Mouse (Mus musculus): ENCODE data around the gene Slc30a2. TPM values are rescaled to one million over a fixed set of nuclear protein-coding genes. Genes with fewer than 3 reads are reported as not detected.

Slc30a2 gene
- polyA plus RNA-seq, 1 experiment from 2014 or later: 1.1 TPM

DNA sequence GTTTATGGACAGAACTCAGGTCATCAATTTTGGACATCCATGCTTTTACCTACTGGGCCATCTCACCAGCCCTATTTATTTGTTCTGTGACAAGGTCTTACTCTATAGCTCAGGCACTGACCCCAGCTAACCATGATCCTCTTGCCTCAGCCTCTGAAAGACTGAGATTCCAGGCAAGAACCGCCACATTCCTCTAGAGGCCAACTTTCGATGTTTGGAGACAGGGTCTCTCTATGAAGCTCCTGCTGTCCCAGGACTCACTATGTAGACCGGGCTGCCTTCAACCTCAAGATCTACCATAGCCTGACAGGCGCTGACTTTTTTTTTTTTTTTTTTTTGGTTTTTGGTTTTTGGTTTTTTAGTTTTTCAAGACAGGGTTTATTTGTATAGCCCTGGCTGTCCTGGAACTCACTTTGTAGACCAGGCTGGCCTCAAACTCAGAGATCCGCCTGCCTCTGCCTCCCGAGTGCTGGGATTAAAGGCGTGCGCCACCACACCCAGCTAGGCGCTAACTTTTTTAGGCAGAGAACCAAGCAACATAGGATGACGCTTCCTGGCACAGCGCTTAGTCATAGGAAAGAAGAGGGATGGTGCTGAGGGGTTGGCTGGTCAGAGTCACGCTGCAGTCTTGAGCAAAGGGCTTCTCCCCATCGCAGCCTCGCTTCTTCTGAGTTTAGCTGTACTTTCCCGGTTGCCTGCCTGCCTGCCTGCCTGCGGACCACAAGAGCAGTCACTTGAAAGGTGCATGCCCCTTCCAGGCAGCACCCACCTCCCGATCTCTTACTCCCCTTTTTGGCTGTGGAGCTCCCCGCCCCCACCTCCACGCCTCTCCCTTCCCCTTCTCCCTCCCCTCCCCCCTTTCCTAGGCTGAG, 44.1 kb upstream of the Slc30a2 start:
- Histone ChIP-seq H3K36me3 (ENCODE audit: insufficient read depth, low read length) (no peaks in the 10 kb centered on the region), H3K4me1 (ENCODE audit: insufficient read depth, low read depth, low read length) (no peaks in the 10 kb centered on the region), H3K27ac (ENCODE audit: low read length) (no peak overlapping the region), H3K27me3 (replicated peaks; ENCODE audit: insufficient read depth, low read length) (no peaks in the 10 kb centered on the region), H3K4me3 (ENCODE audit: low read depth, low read length) (no peak overlapping the region), H3K9ac (replicated peaks; ENCODE audit: low read depth) (no peak overlapping the region), H3K9me3 (ENCODE audit: low read length) (no peaks in the 10 kb centered on the region), H3K4me2 (replicated peaks; ENCODE audit: low read depth, low read length) (no peak overlapping the region)
- WGBS: 79% methylated on average over 18 of the region's 19 CpGs
- no peak for DNase-seq (ENCODE audit: low spot score)
- no peak for ATAC-seq
- TF ChIP-seq CTCF (IDR thresholded peaks at IDR 0.05) (no peak), EP300 (IDR thresholded peaks at IDR 0.05) (no peak)

DNA sequence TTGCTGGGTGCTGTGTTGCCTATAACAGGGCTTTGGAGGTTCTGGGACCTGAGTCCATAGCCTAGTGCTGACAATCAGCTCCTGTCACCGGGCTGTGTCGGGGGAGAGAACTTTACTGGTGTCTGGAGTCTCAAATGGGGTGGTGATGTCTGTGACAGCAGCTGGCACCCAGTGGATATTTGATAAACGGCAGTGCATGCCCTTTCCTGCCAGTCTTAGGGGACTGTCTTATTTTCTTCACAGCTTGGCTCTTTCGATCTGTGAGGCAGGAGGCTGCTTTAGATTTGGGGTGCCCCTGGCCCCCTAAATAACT, 43.5 kb upstream of the Slc30a2 start:
- H3K4me3 ChIP-seq (ENCODE audit: low read depth, low read length): no peak overlapping the region
- H3K36me3 ChIP-seq (ENCODE audit: insufficient read depth, low read length): no peaks in the 10 kb centered on the region
- no peaks in the 10 kb centered on the region for H3K9me3 ChIP-seq (ENCODE audit: low read length)
- TF ChIP-seq CTCF (IDR thresholded peaks at IDR 0.05): no peak
- no peak for TF ChIP-seq EP300 (IDR thresholded peaks at IDR 0.05)
- H3K9ac ChIP-seq (replicated peaks; ENCODE audit: low read depth): no peak overlapping the region
- WGBS: 67% methylated on average over 4 of the region's 4 CpGs
- no peaks in the 10 kb centered on the region for H3K27me3 ChIP-seq (replicated peaks; ENCODE audit: insufficient read depth, low read length)
- no peaks in the 10 kb centered on the region for H3K4me1 ChIP-seq (ENCODE audit: insufficient read depth, low read depth, low read length)
- no peak overlapping the region for H3K27ac ChIP-seq (ENCODE audit: low read length)
- no peak overlapping the region for H3K4me2 ChIP-seq (replicated peaks; ENCODE audit: low read depth, low read length)
- ATAC-seq: no peak
- no peak for DNase-seq (ENCODE audit: low spot score)

DNA sequence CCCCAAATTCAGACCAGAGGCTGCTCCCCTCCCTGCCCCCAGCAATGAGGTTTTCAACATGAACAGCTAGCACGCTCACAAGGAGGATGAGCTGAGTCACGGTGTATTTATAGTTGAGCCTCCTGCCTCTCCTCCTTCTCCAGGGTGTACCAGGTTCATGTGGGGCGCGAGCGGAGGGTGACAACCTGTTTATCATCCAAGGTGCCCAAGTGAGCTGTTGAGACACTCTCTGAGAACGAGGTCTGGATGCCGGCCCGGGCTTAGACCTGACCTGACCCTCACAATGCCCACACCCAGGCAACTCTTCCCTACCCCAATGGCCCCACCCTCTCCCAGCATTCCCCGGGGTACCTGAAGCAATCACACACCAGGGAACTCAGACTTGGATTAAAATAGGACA, 42.7 kb upstream of the Slc30a2 start:
- Histone ChIP-seq H3K27ac (ENCODE audit: low read length) (no peak overlapping the region), H3K27me3 (replicated peaks; ENCODE audit: insufficient read depth, low read length) (no peaks in the 10 kb centered on the region), H3K4me3 (ENCODE audit: low read depth, low read length) (no peak overlapping the region), H3K9me3 (ENCODE audit: low read length) (no peaks in the 10 kb centered on the region), H3K36me3 (ENCODE audit: insufficient read depth, low read length) (no peaks in the 10 kb centered on the region), H3K9ac (replicated peaks; ENCODE audit: low read depth) (no peak overlapping the region), H3K4me1 (ENCODE audit: insufficient read depth, low read depth, low read length) (no peaks in the 10 kb centered on the region), H3K4me2 (replicated peaks; ENCODE audit: low read depth, low read length) (no peak overlapping the region)
- DNase-seq (ENCODE audit: low spot score): peak; percentile 10
- ATAC-seq: peak; percentile 14; the same call in 1 of the 2 replicates
- 56% methylated on average over 9 of the region's 9 CpGs for WGBS
- no peak for TF ChIP-seq CTCF (IDR thresholded peaks at IDR 0.05)
- no peak for TF ChIP-seq EP300 (IDR thresholded peaks at IDR 0.05)

DNA sequence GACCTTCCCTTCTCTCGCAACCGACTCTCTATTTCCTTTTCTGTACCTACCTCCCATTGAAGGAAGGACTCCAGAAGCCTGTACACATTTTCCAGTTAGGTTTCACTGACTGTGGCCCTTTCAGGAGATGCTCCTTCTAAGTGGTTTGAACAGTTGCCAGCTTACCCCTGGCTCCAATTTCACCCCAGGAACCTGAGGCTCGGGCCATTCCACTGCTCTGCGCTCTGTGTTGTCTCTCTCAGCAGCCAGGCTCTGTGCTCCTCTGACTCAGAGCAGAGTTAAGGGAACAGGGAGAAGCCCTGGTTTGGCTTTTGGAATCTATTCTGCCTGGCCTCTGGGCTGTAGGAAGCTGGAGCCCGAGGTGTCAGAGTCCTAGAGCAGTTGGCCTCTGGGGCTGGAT, 40.9 kb upstream of the Slc30a2 start:
- 79% methylated on average over 5 of the region's 5 CpGs for WGBS
- DNase-seq (ENCODE audit: low spot score) (no peak), ATAC-seq (no peak)
- Histone ChIP-seq H3K27me3 (replicated peaks; ENCODE audit: insufficient read depth, low read length) (no peaks in the 10 kb centered on the region), H3K36me3 (ENCODE audit: insufficient read depth, low read length) (no peaks in the 10 kb centered on the region), H3K4me1 (ENCODE audit: insufficient read depth, low read depth, low read length) (no peaks in the 10 kb centered on the region), H3K9me3 (ENCODE audit: low read length) (no peaks in the 10 kb centered on the region), H3K4me2 (replicated peaks; ENCODE audit: low read depth, low read length) (no peak overlapping the region), H3K9ac (replicated peaks; ENCODE audit: low read depth) (no peak overlapping the region), H3K27ac (ENCODE audit: low read length) (no peak overlapping the region), H3K4me3 (ENCODE audit: low read depth, low read length) (no peak overlapping the region)
- no peak for TF ChIP-seq CTCF (IDR thresholded peaks at IDR 0.05)
- TF ChIP-seq EP300 (IDR thresholded peaks at IDR 0.05): no peak

DNA sequence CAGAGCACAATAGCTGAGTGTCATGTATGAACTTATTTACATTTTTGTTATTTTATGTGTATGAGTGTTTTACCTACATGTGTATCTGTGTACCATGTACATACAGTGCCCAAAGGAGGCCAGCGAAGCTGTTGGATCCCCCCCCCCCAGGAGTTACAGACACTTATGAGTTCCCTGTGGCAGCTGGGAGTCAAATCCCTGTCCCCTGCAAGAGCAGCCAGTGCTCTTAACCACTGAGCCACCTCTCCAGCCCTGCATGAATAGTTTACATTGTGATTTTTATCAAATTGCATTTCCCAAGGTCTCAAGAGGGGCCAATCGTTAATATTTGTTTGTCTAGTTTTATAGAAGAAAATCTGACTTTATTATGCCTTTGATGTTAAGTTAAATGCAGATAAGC, 36.0 kb upstream of the Slc30a2 start:
- Histone ChIP-seq H3K27ac (ENCODE audit: low read length) (peak overlapping the region; percentile 39), H3K36me3 (ENCODE audit: insufficient read depth, low read length) (no peaks in the 10 kb centered on the region), H3K9ac (replicated peaks; ENCODE audit: low read depth) (no peak overlapping the region), H3K4me1 (ENCODE audit: insufficient read depth, low read depth, low read length) (peaks cover 4% of the 10 kb centered on the region; the same call in 1 of the 2 replicates), H3K9me3 (ENCODE audit: low read length) (no peaks in the 10 kb centered on the region), H3K4me2 (replicated peaks; ENCODE audit: low read depth, low read length) (peak overlapping the region; percentile 36), H3K4me3 (ENCODE audit: low read depth, low read length) (no peak overlapping the region), H3K27me3 (replicated peaks; ENCODE audit: insufficient read depth, low read length) (no peaks in the 10 kb centered on the region)
- 35% methylated on average over 2 of the region's 2 CpGs for WGBS
- DNase-seq (ENCODE audit: low spot score): peak; percentile 47
- ATAC-seq: peak; percentile 48
- TF ChIP-seq EP300 (IDR thresholded peaks at IDR 0.05) (no peak), CTCF (IDR thresholded peaks at IDR 0.05) (no peak)

DNA sequence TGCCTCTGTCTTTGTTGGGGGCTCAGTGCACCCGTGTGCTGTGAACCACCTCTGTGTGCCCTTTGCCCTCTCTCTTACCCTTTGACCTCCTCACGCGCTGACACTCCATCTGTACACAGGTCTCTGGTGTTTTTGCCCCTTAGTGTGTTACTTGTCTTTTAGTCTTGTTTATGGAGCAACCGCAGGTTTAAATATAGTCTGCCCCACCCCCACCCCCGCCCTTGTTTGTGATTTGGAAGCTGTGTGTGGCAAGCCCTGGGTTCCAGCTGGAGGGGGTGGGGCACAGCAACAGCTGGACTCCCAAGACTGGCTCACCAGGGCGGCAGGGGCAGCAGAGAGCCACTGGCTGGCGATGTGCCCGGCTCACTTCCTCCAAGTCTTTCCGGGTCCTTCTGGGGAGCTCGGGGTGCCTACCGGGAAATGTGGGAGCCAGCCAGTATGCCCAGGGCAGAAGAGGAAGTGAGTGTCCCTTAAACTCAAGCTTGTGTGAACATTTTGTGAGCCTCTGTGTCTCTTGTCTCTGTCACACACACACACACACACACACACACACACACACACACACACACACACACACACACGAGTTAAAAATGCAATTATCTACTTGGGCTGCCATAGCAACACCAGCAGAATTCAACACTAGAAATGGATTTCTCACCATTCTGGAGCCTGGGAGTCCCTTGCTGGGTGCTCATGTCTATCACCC, 35.5 kb upstream of the Slc30a2 start:
- 5% methylated on average over 7 of the region's 12 CpGs for WGBS
- no peaks in the 10 kb centered on the region for H3K36me3 ChIP-seq (ENCODE audit: insufficient read depth, low read length)
- H3K27ac ChIP-seq (ENCODE audit: low read length): peak overlapping the region; percentile 39
- no peak overlapping the region for H3K4me3 ChIP-seq (ENCODE audit: low read depth, low read length)
- H3K9ac ChIP-seq (replicated peaks; ENCODE audit: low read depth): no peak overlapping the region
- H3K4me1 ChIP-seq (ENCODE audit: insufficient read depth, low read depth, low read length): peaks cover 4% of the 10 kb centered on the region; the same call in 1 of the 2 replicates
- DNase-seq (ENCODE audit: low spot score) (peak; percentile 93), ATAC-seq (peak; percentile 95)
- no peaks in the 10 kb centered on the region for H3K27me3 ChIP-seq (replicated peaks; ENCODE audit: insufficient read depth, low read length)
- peak overlapping the region; percentile 36 for H3K4me2 ChIP-seq (replicated peaks; ENCODE audit: low read depth, low read length)
- TF ChIP-seq CTCF (IDR thresholded peaks at IDR 0.05): peak; percentile 77
- no peak; the same call in 1 of the 2 replicates for TF ChIP-seq EP300 (IDR thresholded peaks at IDR 0.05)
- H3K9me3 ChIP-seq (ENCODE audit: low read length): no peaks in the 10 kb centered on the region

All from lung, postnatal 0 days (tissue).